Mouse (Mus musculus): ENCODE results near the gene Dazap1.

- TF ChIP-seq CTCF (conservative IDR thresholded peaks at IDR 0.05; ENCODE audit: low read length) (no peak), POU5F1 (IDR thresholded peaks at IDR 0.05; ENCODE audit: borderline replicate concordance, low read length) (no peak), NANOG (IDR thresholded peaks at IDR 0.05; ENCODE audit: borderline replicate concordance, low read length) (no peak)
These were observed 40.7 kb downstream of the Dazap1 start for GRCm38 (mm10) chr10:80302082-80302355.
